ENCODE assay signal across 24 mouse cellular contexts in genomic region chr13:35616524-35617099, GRCm38 (mm10). TPM values are rescaled to one million over a fixed set of nuclear protein-coding genes. Genes with fewer than 3 reads are reported as not detected.
DNase-seq lines count a peak whose midpoint lies in the region; ATAC-seq and TF ChIP-seq lines count a peak whose summit lies in the region.
"Had no signal": no experiment of that assay in that cellular context is flagged by ENCODE, and none has a peak within 500 bp of the region (broad histone marks: within the 10 kb centered on the region; RNA-seq: fewer than 3 reads in every experiment).

No protein-coding gene starts in this region.

- no peak for TF ChIP-seq CTCF in liver, postnatal 0 days (IDR thresholded peaks at IDR 0.05; ENCODE audit: low read depth)

- H3K9me3 ChIP-seq in heart, embryonic 12.5 days (replicated peaks): no peaks in the 10 kb centered on the region; the same call in 1 of the 2 replicates
- no peaks in the 10 kb centered on the region for H3K9me3 ChIP-seq in liver, embryonic 13.5 days (replicated peaks)
- no peaks in the 10 kb centered on the region for H3K9me3 ChIP-seq in liver, postnatal 0 days (ENCODE audit: low read length)
- H3K9me3 ChIP-seq: embryonic facial prominence, embryonic 12.5 days; forebrain, embryonic 12.5 days; heart, embryonic 15.5 days; hindbrain, embryonic 10.5 days had no signal

- whole genome bisulfite sequencing in heart, embryonic 12.5 days: 52% methylated on average over 4 of the region's 4 CpGs
- 39% methylated on average over 4 of the region's 4 CpGs for WGBS in liver, embryonic 13.5 days (ENCODE audit: insufficient replicate concordance)
- WGBS in liver, postnatal 0 days (ENCODE audit: insufficient replicate concordance): 62% methylated on average over 4 of the region's 4 CpGs

- H3K27ac ChIP-seq in heart, embryonic 12.5 days (ENCODE audit: poor library complexity, severe bottlenecking): no peak overlapping the region
- H3K27ac ChIP-seq in liver, embryonic 13.5 days: peak overlapping the region; percentile 89
- no peak overlapping the region for H3K27ac ChIP-seq in liver, postnatal 0 days (ENCODE audit: low read depth)
- H3K27ac ChIP-seq: embryonic facial prominence, embryonic 12.5 days; forebrain, embryonic 12.5 days; heart, embryonic 15.5 days; hindbrain, embryonic 10.5 days; hindbrain, embryonic 14.5 days had no signal

- H3K36me3 ChIP-seq in heart, embryonic 12.5 days: no peaks in the 10 kb centered on the region
- H3K36me3 ChIP-seq in liver, embryonic 13.5 days: no peaks in the 10 kb centered on the region
- no peaks in the 10 kb centered on the region for H3K36me3 ChIP-seq in liver, postnatal 0 days (replicated peaks; ENCODE audit: insufficient read depth, low read length)
- H3K36me3 ChIP-seq: embryonic facial prominence, embryonic 12.5 days; forebrain, embryonic 12.5 days; heart, embryonic 15.5 days; hindbrain, embryonic 10.5 days had no signal

- no peak for ATAC-seq in heart, embryonic 12.5 days (ENCODE audit: insufficient number of reproducible peaks, low FRiP score)
- ATAC-seq in liver, embryonic 13.5 days (ENCODE audit: low read depth): 0 out of 2 replicates have a peak, but pooled peaks have one; percentile 30
- ATAC-seq in liver, postnatal 0 days: peak; percentile 21; the same call in 1 of the 2 replicates
- ATAC-seq: activated CD4-positive, CD25-positive, alpha-beta regulatory T cell, adult 4 months; CD4-positive, CD25-positive, alpha-beta regulatory T cell, adult 4 months; forebrain, embryonic 16.5 days; Patski had no signal

- DNase-seq in heart, adult 11 months: peak; percentile 64
- peak; percentile 50 for DNase-seq in liver
- DNase-seq in liver, embryonic 13.5 days: peak; percentile 33
- DNase-seq in liver, postnatal 0 days: no peak
- no peak for DNase-seq in frontal cortex, postnatal 14 days (ENCODE audit: low spot score in 2 of 2)
- DNase-seq in neural tube, embryonic 10.5 days (ENCODE audit: extremely low spot score, low spot score): no peak
- no peak for DNase-seq in layer of hippocampus, postnatal 25 days (ENCODE audit: extremely low spot score in 1 of 2, low spot score in 1 of 2)
- DNase-seq: adrenal gland, postnatal 14 days; B cell, adult 2 months; cerebellum, adult 11 months; cerebellum, adult 8-10 months; cerebellum, postnatal 25 days; gastrocnemius, postnatal 14 days; heart, postnatal 14 days had no signal

- peak; percentile 74; the same call in 1 of the 2 replicates for TF ChIP-seq EP300 in liver, postnatal 0 days (IDR thresholded peaks at IDR 0.05; ENCODE audit: low read depth)

- H3K27me3 ChIP-seq in heart, embryonic 12.5 days (replicated peaks): no peaks in the 10 kb centered on the region
- H3K27me3 ChIP-seq in liver, embryonic 13.5 days: no peaks in the 10 kb centered on the region
- H3K27me3 ChIP-seq in liver, postnatal 0 days (ENCODE audit: insufficient read depth, low read length): no peaks in the 10 kb centered on the region
- H3K27me3 ChIP-seq: embryonic facial prominence, embryonic 12.5 days; forebrain, embryonic 12.5 days; heart, embryonic 15.5 days; Patski had no signal

- H3K4me2 ChIP-seq in heart, embryonic 12.5 days: no peak overlapping the region
- no peak overlapping the region for H3K4me2 ChIP-seq in liver, embryonic 13.5 days
- H3K4me2 ChIP-seq in liver, postnatal 0 days (ENCODE audit: low read depth, low read length): no peak overlapping the region
- H3K4me2 ChIP-seq: embryonic facial prominence, embryonic 12.5 days; forebrain, embryonic 12.5 days; heart, embryonic 15.5 days; hindbrain, embryonic 14.5 days had no signal

- no peak overlapping the region for H3K9ac ChIP-seq in heart, embryonic 12.5 days
- H3K9ac ChIP-seq in liver, embryonic 13.5 days: no peak overlapping the region
- H3K9ac ChIP-seq in liver, postnatal 0 days (replicated peaks): no peak overlapping the region
- H3K9ac ChIP-seq: embryonic facial prominence, embryonic 12.5 days; forebrain, embryonic 12.5 days; heart, embryonic 15.5 days; hindbrain, embryonic 14.5 days had no signal

- H3K4me3 ChIP-seq in heart, embryonic 12.5 days: no peak overlapping the region
- H3K4me3 ChIP-seq in liver, embryonic 13.5 days (replicated peaks): no peak overlapping the region
- H3K4me3 ChIP-seq in liver, postnatal 0 days (ENCODE audit: low read depth, low read length): no peak overlapping the region
- H3K4me3 ChIP-seq: embryonic facial prominence, embryonic 12.5 days; forebrain, embryonic 12.5 days; heart, embryonic 15.5 days; hindbrain, embryonic 10.5 days had no signal

- peaks cover 9% of the 10 kb centered on the region for H3K4me1 ChIP-seq in heart, embryonic 12.5 days (replicated peaks)
- H3K4me1 ChIP-seq in liver, embryonic 13.5 days (replicated peaks): peaks cover 55% of the 10 kb centered on the region
- peaks cover 24% of the 10 kb centered on the region for H3K4me1 ChIP-seq in liver, postnatal 0 days (ENCODE audit: insufficient read depth)
- H3K4me1 ChIP-seq: embryonic facial prominence, embryonic 12.5 days; forebrain, embryonic 12.5 days; hindbrain, embryonic 10.5 days had no signal

RNA-seq across cellular contexts. Expression of gene Cdyl, which starts 43.0 kb away (rescaled TPM):
- polyA plus RNA-seq in heart, embryonic 12.5 days (2016; fragmentation: Nextera tagmentation; extraction: Ambion mirVana): 19.4 and 19.6 TPM in 2 replicates
- 10.3 TPM in 2 replicates for polyA plus RNA-seq in liver, embryonic 13.5 days (2015; fragmentation: Nextera tagmentation; extraction: Ambion mirVana)
- polyA plus RNA-seq in liver, postnatal 0 days (2015; fragmentation: Nextera tagmentation; extraction: Ambion mirVana): 5.8 and 5.9 TPM in 2 replicates
- 10 to 100 TPM; 22.5 to 24.2 TPM for total RNA-seq in layer of hippocampus, postnatal 25 days (2021)

Comparison
In these comparisons a context has a peak if more than half of its experiments do, and no peak if none do; other contexts are left out.
1. DNase-seq: peak in heart, adult 11 months (single experiment), liver (single experiment) and liver, embryonic 13.5 days (single experiment); none in liver, postnatal 0 days (single experiment), frontal cortex, postnatal 14 days (0 of 2), neural tube, embryonic 10.5 days (single experiment) and layer of hippocampus, postnatal 25 days (0 of 2).